Mouse (Mus musculus) kidney, embryonic 16.5 days (tissue): ENCODE results near the gene Gm45140. TPM values are rescaled to one million over a fixed set of nuclear protein-coding genes. Genes with fewer than 3 reads are reported as not detected.
A peak's percentile ranks its signal among the peaks of the same experiment; 100 is the strongest.
"Not testable (repeated sequence)": the region's sequence is repeated elsewhere in the genome, so short reads cannot be mapped to it uniquely, and the experiment has no call there.

Experiments
- ATAC-seq: fragments of 200-750 bp; cut with Nextera tagmentation; 2 replicates; pipeline ENCODE4 v1.8.0; 2017; ENCODE audit warnings: moderate TSS enrichment; ENCODE audit not compliant: low FRiP score, low TSS enrichment
- H3K27ac ChIP-seq: fragments of 300-500 bp; sonication (generic); 2 replicates; pipeline ENCODE4 v1.5.1; 2014; ENCODE audit warnings: low read length
- H3K27me3 ChIP-seq: fragments of 300-500 bp; sonication (generic); 2 replicates; pipeline ENCODE4 v1.6.1; 2014; ENCODE audit warnings: low read length, control low read depth, mixed read lengths; ENCODE audit not compliant: insufficient read depth
- H3K36me3 ChIP-seq: fragments of 300-500 bp; sonication (generic); 2 replicates; pipeline ENCODE4 v1.6.1; 2014; ENCODE audit warnings: low read length, control low read depth, mixed read lengths; ENCODE audit not compliant: insufficient read depth
- H3K4me1 ChIP-seq: fragments of 300-500 bp; sonication (generic); 2 replicates; pipeline ENCODE4 v1.6.1; 2014; ENCODE audit warnings: low read length, control low read depth, mixed read lengths; ENCODE audit not compliant: insufficient read depth
- H3K4me2 ChIP-seq: fragments of 300-500 bp; sonication (generic); replicated peaks from 2 replicates; pipeline ENCODE4 v1.6.1; 2014; ENCODE audit warnings: low read depth, low read length
- H3K4me3 ChIP-seq: fragments of 300-500 bp; sonication (generic); 2 replicates; pipeline ENCODE4 v1.5.1; 2014; ENCODE audit warnings: mild to moderate bottlenecking, low read length
- H3K9ac ChIP-seq: fragments of 300-500 bp; sonication (generic); replicated peaks from 2 replicates; pipeline ENCODE4 v1.6.1; 2014; ENCODE audit warnings: low read length
- H3K9me3 ChIP-seq: fragments of 300-500 bp; sonication (generic); 2 replicates; pipeline ENCODE4 v1.6.1; 2016; ENCODE audit warnings: low read length, control low read depth
- WGBS: fragments of 180-500 bp; shearing (Covaris S2); extraction: QIAGEN DNeasy Blood & Tissue Kit; methylation state at CpG from one replicate; pipeline ENCODE4 v1.1.7; 2014; 5-methylcytosine and 5-hydroxymethylcytosine counted together
- polyA plus RNA-seq: library from polyadenylated mRNA; unstranded; fragments of >200 nt; fragmentation: Nextera tagmentation; extraction: Ambion mirVana; gene quantifications from 2 replicates; pipeline ENCODE4 v1.2.1, GENCODE M21; 2015

Gene Gm45140
- polyA plus RNA-seq, 1 experiment from 2014 or later: 2.7 TPM

DNA sequence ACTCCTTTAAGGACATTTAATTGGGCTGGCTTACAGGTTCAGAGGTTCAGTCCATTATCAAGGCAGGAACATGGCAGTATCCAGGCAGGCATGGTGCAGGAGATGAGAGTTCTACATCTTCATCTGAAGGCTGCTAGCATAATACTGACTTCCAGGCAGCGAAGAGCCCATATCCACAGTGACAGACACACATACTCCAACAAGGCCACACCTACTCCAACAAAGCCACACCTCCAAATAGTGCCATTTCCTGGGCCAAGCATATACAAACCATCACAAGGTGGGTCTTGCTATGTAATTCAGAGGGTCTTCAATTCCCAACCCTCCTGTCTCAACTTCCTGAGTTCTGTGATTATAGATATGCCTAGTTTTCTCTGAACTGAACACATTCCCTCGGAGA is 71.3 kb downstream of the Gm45140 start:
- not testable (repeated sequence) for H3K4me3 ChIP-seq, ATAC-seq, H3K4me1 ChIP-seq, H3K27me3 ChIP-seq, H3K9me3 ChIP-seq, H3K9ac ChIP-seq, H3K27ac ChIP-seq, H3K4me2 ChIP-seq, H3K36me3 ChIP-seq
- WGBS: 98% methylated on average over 2 of the region's 2 CpGs

GRCm38 (mm10) chr6:87763376-87764280 is 72.0 kb downstream of the Gm45140 start:
- Histone ChIP-seq H3K27ac (no peak overlapping the region), H3K36me3 (no peaks in the 10 kb centered on the region), H3K9ac (no peak overlapping the region), H3K9me3 (0 out of 2 replicates have a peak, but pooled peaks cover 2% of the 10 kb centered on the region), H3K4me1 (no peaks in the 10 kb centered on the region), H3K4me3 (no peak overlapping the region), H3K4me2 (no peak overlapping the region), H3K27me3 (no peaks in the 10 kb centered on the region)
- 70% methylated on average over 4 of the region's 4 CpGs for WGBS
- no peak for ATAC-seq

GRCm38 (mm10) chr6:87762161-87762560 is 73.4 kb downstream of the Gm45140 start:
- H3K4me2 ChIP-seq: no peak overlapping the region
- 85% methylated on average over 5 of the region's 5 CpGs for WGBS
- H3K4me3 ChIP-seq: no peak overlapping the region
- no peak overlapping the region for H3K27ac ChIP-seq
- ATAC-seq: no peak
- H3K9ac ChIP-seq: no peak overlapping the region
- H3K9me3 ChIP-seq: no peaks in the 10 kb centered on the region
- no peaks in the 10 kb centered on the region for H3K27me3 ChIP-seq
- H3K4me1 ChIP-seq: no peaks in the 10 kb centered on the region
- H3K36me3 ChIP-seq: no peaks in the 10 kb centered on the region

GRCm38 (mm10) chr6:87759850-87760249 is 75.7 kb downstream of the Gm45140 start:
- Histone ChIP-seq H3K9me3 (no peaks in the 10 kb centered on the region), H3K27me3 (no peaks in the 10 kb centered on the region), H3K4me1 (no peaks in the 10 kb centered on the region), H3K27ac (peak overlapping the region; percentile 2; the same call in 1 of the 2 replicates), H3K9ac (no peak overlapping the region), H3K4me3 (no peak overlapping the region), H3K36me3 (no peaks in the 10 kb centered on the region), H3K4me2 (no peak overlapping the region)
- ATAC-seq: no peak
- WGBS: 49% methylated on average over 3 of the region's 3 CpGs

- H3K4me3 ChIP-seq: no peak overlapping the region
- H3K9me3 ChIP-seq: no peaks in the 10 kb centered on the region
- H3K27ac ChIP-seq: no peak overlapping the region
- no peaks in the 10 kb centered on the region for H3K27me3 ChIP-seq
- no peaks in the 10 kb centered on the region for H3K4me1 ChIP-seq
- H3K36me3 ChIP-seq: no peaks in the 10 kb centered on the region
- no peak overlapping the region for H3K9ac ChIP-seq
- WGBS: 58% methylated on average over 3 of the region's 3 CpGs
- ATAC-seq: no peak
- no peak overlapping the region for H3K4me2 ChIP-seq
These were observed 76.2 kb downstream of the Gm45140 start for GRCm38 (mm10) chr6:87759404-87759803.

DNA sequence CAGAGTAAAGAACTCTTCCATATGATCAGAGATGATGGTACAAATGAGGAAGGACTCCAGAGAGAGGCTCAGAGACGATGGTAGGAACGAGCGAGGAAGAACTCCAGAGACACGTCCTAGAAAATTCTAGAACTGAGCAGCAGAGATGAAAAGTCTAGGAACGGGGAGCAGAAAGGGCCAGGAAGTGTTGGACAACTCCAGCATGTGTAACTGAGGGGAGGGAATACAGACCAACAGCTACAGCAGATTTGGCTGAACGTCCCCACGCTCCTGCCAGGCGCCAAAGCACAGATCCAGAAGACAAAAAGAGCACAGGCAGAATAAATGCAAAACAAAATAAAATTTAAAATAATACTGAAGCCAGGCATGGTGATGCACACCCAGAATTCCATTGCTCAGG is 78.7 kb downstream of the Gm45140 start:
- no peak for ATAC-seq
- Histone ChIP-seq H3K4me1 (no peaks in the 10 kb centered on the region), H3K4me3 (no peak overlapping the region), H3K27ac (no peak overlapping the region), H3K27me3 (no peaks in the 10 kb centered on the region), H3K36me3 (no peaks in the 10 kb centered on the region), H3K4me2 (no peak overlapping the region), H3K9me3 (no peaks in the 10 kb centered on the region), H3K9ac (no peak overlapping the region)
- WGBS: 89% methylated on average over 8 of the region's 8 CpGs

DNA sequence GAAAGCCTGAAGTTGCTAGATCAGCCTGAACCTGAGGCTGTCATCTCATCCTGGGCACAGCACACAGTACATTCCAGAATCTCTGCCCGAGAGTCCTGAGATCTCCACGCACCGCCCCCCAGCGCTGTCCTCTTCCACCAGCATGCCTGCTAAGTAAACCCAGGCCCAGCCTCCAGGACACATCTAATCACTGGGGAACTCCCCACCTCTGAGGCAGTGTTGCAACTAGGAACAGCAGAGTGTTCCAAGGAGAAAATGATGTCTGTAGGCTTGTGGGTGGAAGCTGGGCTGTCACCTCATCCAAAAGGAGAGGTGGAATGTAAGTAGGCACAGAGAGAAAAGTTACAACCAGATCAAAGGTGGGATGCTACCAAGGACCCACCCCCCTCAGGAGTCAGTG is 80.4 kb downstream of the Gm45140 start:
- 86% methylated on average over 4 of the region's 4 CpGs for WGBS
- Histone ChIP-seq H3K4me3 (no peak overlapping the region), H3K36me3 (no peaks in the 10 kb centered on the region), H3K4me1 (no peaks in the 10 kb centered on the region), H3K27me3 (no peaks in the 10 kb centered on the region), H3K4me2 (no peak overlapping the region), H3K27ac (no peak overlapping the region), H3K9ac (no peak overlapping the region), H3K9me3 (no peaks in the 10 kb centered on the region)
- no peak for ATAC-seq

GRCm38 (mm10) chr6:87751574-87751973 is 84.0 kb downstream of the Gm45140 start:
- no peak for ATAC-seq
- H3K4me3 ChIP-seq: no peak overlapping the region
- H3K4me2 ChIP-seq: no peak overlapping the region
- H3K27me3 ChIP-seq: no peaks in the 10 kb centered on the region
- no peaks in the 10 kb centered on the region for H3K36me3 ChIP-seq
- peaks cover 5% of the 10 kb centered on the region for H3K4me1 ChIP-seq
- H3K9ac ChIP-seq: no peak overlapping the region
- WGBS: 86% methylated on average over 6 of the region's 6 CpGs
- H3K27ac ChIP-seq: no peak overlapping the region
- no peaks in the 10 kb centered on the region for H3K9me3 ChIP-seq

DNA sequence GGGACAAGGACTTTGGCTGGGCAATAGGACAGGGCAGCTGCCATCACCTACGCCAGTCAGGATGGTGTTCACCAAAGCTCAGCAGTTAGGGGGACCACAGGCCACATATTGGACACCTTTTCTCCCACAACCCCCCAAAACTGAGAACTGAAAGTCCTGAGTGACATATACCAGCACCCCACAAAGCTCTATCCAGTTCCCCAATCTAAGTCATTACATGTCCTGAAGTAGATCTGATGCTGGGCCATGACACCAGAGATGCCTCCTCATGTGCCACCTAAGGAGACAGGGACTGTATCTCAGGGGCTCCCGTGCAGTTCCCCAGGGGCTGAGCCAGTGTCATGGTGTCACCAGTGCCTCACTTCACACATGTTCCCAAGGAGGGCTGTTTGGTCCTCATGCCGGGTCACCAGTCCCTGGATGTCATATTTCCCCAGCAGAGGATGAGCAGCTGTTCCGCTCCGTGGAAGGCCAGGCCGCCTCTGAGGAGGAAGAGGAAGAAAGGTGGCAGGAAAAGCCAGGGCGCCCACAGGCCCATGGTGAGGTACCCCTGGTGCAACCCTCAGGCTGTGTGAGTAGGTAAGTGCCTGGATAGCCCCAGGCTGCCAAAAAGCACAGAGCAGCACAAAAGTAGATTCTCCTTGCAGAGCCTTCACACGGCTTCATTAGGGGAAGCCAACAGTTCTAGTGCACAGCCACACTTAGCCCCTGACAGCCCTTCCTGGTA is 85.2 kb downstream of the Gm45140 start:
- no peak overlapping the region for H3K27ac ChIP-seq
- no peaks in the 10 kb centered on the region for H3K9me3 ChIP-seq
- no peak overlapping the region for H3K9ac ChIP-seq
- 84% methylated on average over 8 of the region's 8 CpGs for WGBS
- no peak for ATAC-seq
- no peak overlapping the region for H3K4me2 ChIP-seq
- H3K27me3 ChIP-seq: no peaks in the 10 kb centered on the region
- H3K4me3 ChIP-seq: no peak overlapping the region
- no peaks in the 10 kb centered on the region for H3K36me3 ChIP-seq
- H3K4me1 ChIP-seq: peaks cover 10% of the 10 kb centered on the region

DNA sequence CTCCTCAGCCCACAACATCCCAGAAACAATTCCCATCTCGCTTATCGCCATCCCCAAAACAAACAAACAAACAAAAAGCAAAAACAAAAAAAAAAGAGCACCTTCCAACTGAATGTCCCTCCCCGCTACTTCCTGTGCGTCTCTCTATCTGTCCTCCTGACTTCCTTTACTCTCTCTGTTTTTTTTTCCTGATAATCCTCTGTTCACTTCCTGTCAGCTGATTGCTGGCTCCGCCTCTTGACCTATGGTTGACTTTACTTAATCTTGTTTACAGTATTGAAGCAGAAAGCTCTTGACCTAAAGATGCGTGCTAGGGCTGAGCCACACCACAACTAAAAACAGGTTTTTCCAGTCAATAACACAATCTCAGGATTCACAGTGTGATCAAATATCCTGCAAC is 87.1 kb downstream of the Gm45140 start:
- ATAC-seq: no peak
- H3K9me3 ChIP-seq: no peaks in the 10 kb centered on the region
- H3K27ac ChIP-seq: no peak overlapping the region
- H3K4me1 ChIP-seq: peaks cover 10% of the 10 kb centered on the region
- no peak overlapping the region for H3K4me2 ChIP-seq
- no peak overlapping the region for H3K4me3 ChIP-seq
- WGBS: 80% methylated on average over 6 of the region's 6 CpGs
- H3K36me3 ChIP-seq: no peaks in the 10 kb centered on the region
- H3K9ac ChIP-seq: no peak overlapping the region
- no peaks in the 10 kb centered on the region for H3K27me3 ChIP-seq
